Mouse (Mus musculus) forebrain, embryonic 14.5 days (tissue): ENCODE results near the gene Acvr1b. TPM values are rescaled to one million over a fixed set of nuclear protein-coding genes. Genes with fewer than 3 reads are reported as not detected.

Source experiments
- ATAC-seq: fragments of 200-750 bp; cut with Nextera tagmentation; 2 replicates; pipeline ENCODE4 v1.8.0; 2017; ENCODE audit warnings: mild to moderate bottlenecking, moderate library complexity
- DNase-seq: peaks from one replicate; pipeline ENCODE4 v3.0.0-alpha.2; 2015; ENCODE audit warnings: low spot score
- H3K27ac ChIP-seq: fragments of 300-500 bp; sonication (generic); 2 replicates; pipeline ENCODE4 v1.5.1; 2014; ENCODE audit warnings: low read depth, mild to moderate bottlenecking, control low read depth, low read length, moderate library complexity
- H3K27me3 ChIP-seq: fragments of 300-500 bp; sonication (generic); replicated peaks from 2 replicates; pipeline ENCODE4 v1.6.1; 2014; ENCODE audit warnings: low read length, control low read depth, mixed read lengths; ENCODE audit not compliant: control insufficient read depth, insufficient read depth
- H3K36me3 ChIP-seq: fragments of 300-500 bp; sonication (generic); 2 replicates; pipeline ENCODE4 v1.6.1; 2014; ENCODE audit warnings: low read length, control low read depth; ENCODE audit not compliant: control insufficient read depth, insufficient read depth
- H3K4me1 ChIP-seq: fragments of 300-500 bp; sonication (generic); 2 replicates; pipeline ENCODE4 v1.6.1; 2014; ENCODE audit warnings: antibody characterized with exemption, low read length, control low read depth; ENCODE audit not compliant: control insufficient read depth, insufficient read depth
- H3K4me2 ChIP-seq: fragments of 300-500 bp; sonication (generic); 2 replicates; pipeline ENCODE4 v1.6.1; 2014; ENCODE audit warnings: mild to moderate bottlenecking, control low read depth, low read length
- H3K4me3 ChIP-seq: fragments of 300-500 bp; sonication (generic); 2 replicates; pipeline ENCODE4 v1.5.1; 2014; ENCODE audit warnings: low read depth, low read length, control low read depth
- H3K9ac ChIP-seq: fragments of 300-500 bp; sonication (generic); 2 replicates; pipeline ENCODE4 v1.6.1; 2014; ENCODE audit warnings: mild to moderate bottlenecking, low read length, control low read depth, moderate library complexity
- H3K9me3 ChIP-seq: fragments of 300-500 bp; sonication (generic); replicated peaks from 2 replicates; pipeline ENCODE4 v1.6.1; 2016; ENCODE audit warnings: low read length, control low read depth, mixed read lengths; ENCODE audit not compliant: control insufficient read depth
- WGBS: fragments of 180-500 bp; shearing (Covaris S2); extraction: QIAGEN DNeasy Blood & Tissue Kit; methylation state at CpG from one replicate; pipeline ENCODE4 v1.1.7; 2014; 5-methylcytosine and 5-hydroxymethylcytosine counted together
- polyA plus RNA-seq: library from polyadenylated mRNA; unstranded; fragments of >200 nt; fragmentation: Nextera tagmentation; extraction: Ambion mirVana; gene quantifications from 2 replicates; pipeline ENCODE4 v1.2.1, GENCODE M21; 2014

Gene Acvr1b
- polyA plus RNA-seq, 1 experiment from 2014 or later = 24.7 TPM

DNA sequence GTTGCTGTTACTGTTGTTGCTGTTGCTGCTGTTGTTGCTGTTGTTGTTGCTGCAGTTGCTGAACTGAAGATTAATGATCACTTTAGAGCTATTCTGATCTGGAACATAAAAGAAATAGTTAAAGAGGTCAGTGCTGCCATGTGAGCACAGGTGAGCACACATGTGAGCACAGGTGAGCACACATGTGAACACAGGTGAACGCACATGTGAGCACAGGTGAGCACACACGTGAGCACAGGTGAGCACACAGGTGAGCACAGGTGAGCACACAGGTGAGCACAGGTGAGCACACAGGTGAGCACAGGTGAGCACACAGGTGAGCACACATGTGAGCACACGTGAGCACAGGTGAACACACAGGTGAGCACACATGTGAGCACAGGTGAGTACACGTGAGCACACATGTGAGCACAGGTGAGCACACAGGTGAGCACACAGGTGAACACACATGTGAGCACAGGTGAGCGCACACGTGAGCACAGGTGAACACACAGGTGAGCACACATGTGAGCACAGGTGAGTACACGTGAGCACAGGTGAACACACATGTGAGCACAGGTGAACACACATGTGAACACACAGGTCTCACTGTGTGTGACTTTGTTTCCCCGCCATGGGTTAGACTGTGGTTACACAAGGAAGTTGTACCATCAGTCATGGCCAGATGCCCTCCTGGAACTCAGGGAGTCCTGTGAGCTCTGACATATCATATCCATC is 22.4 kb downstream of the Acvr1b start:
- Histone ChIP-seq H3K4me3 (no peak overlapping the region), H3K27me3 (no peaks in the 10 kb centered on the region), H3K9ac (no peak overlapping the region), H3K9me3 (no peaks in the 10 kb centered on the region), H3K36me3 (peaks cover 67% of the 10 kb centered on the region), H3K4me2 (no peak overlapping the region), H3K27ac (no peak overlapping the region), H3K4me1 (peaks cover 10% of the 10 kb centered on the region)
- no peak for DNase-seq
- WGBS = 95% methylated on average over 8 of the region's 8 CpGs
- no peak for ATAC-seq

DNA sequence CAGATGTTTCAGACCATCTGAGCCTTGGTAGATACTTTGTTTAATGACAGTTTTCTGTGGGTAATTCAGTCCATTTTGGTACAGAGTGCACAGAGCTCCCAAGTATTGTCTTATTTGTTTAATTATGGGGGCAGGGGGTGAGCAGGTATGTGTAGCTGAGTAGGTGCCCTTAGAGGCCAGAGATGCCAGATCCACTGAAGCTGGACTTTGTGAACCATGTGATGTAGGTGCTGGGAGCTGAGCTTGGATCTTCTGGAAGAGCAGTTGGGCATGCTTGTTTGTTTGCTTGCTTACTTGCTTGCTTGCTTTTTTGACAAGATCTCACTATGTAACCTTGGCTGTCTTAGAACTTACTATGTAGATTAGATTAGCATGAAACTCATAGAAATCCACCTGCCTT is 23.1 kb downstream of the Acvr1b start:
- Histone ChIP-seq H3K27me3 (no peaks in the 10 kb centered on the region), H3K4me3 (no peak overlapping the region), H3K4me1 (peaks cover 3% of the 10 kb centered on the region; the same call in 1 of the 2 replicates), H3K27ac (no peak overlapping the region), H3K36me3 (peaks cover 75% of the 10 kb centered on the region), H3K9me3 (no peaks in the 10 kb centered on the region), H3K4me2 (no peak overlapping the region), H3K9ac (no peak overlapping the region)
- DNase-seq (no peak), ATAC-seq (no peak)

DNA sequence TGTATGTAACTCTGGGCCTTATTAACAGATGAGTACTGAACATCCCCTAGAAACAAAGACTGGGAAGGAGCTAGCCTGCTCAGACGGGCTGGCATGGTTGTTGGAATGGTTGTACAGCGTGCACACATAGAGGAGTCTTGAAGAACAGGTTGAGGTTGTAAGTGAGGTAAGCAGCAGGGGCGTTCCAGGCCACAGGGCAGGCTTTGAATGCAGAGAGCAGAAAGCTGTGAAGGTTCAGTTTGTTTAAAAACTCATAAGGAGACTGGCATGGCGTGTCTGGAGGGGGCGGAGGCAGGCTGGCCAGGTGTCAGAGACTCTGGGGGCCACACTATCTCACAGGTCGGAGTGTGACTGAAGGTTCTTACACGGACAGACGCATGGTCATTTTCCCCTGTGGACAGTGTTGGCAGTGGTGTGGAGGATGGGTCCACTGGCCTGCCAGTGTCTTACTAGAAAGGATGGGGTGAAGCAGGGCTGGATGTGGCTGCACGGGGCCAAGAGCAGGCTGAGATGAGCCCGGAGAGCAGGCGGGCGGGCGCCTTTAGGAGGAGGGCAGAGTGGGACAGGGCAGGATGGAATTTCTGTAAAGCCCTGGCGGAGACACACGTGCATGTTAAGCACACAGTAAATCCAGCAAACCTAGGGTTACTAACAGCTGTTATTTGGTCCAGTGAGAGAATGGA is 23.8 kb downstream of the Acvr1b start:
- 94% methylated on average over 15 of the region's 15 CpGs for WGBS
- no peaks in the 10 kb centered on the region for H3K9me3 ChIP-seq
- H3K36me3 ChIP-seq = peaks cover 81% of the 10 kb centered on the region
- no peak for DNase-seq
- 0 out of 2 replicates have a peak, but pooled peaks have one; percentile 4 for ATAC-seq
- H3K27me3 ChIP-seq = no peaks in the 10 kb centered on the region
- H3K4me3 ChIP-seq = no peak overlapping the region
- H3K4me1 ChIP-seq = no peaks in the 10 kb centered on the region; the same call in 1 of the 2 replicates
- no peak overlapping the region for H3K9ac ChIP-seq
- H3K27ac ChIP-seq = no peak overlapping the region
- no peak overlapping the region for H3K4me2 ChIP-seq

GRCm38 (mm10) chr15:101198218-101198617 is 24.4 kb downstream of the Acvr1b start:
- DNase-seq (peak; percentile 80), ATAC-seq (peak; percentile 76)
- Histone ChIP-seq H3K4me3 (no peak overlapping the region), H3K9ac (no peak overlapping the region), H3K27ac (no peak overlapping the region), H3K36me3 (peaks cover 87% of the 10 kb centered on the region), H3K9me3 (no peaks in the 10 kb centered on the region), H3K4me2 (no peak overlapping the region), H3K27me3 (no peaks in the 10 kb centered on the region), H3K4me1 (no peaks in the 10 kb centered on the region; the same call in 1 of the 2 replicates)
- 25% methylated on average over 3 of the region's 3 CpGs for WGBS

DNA sequence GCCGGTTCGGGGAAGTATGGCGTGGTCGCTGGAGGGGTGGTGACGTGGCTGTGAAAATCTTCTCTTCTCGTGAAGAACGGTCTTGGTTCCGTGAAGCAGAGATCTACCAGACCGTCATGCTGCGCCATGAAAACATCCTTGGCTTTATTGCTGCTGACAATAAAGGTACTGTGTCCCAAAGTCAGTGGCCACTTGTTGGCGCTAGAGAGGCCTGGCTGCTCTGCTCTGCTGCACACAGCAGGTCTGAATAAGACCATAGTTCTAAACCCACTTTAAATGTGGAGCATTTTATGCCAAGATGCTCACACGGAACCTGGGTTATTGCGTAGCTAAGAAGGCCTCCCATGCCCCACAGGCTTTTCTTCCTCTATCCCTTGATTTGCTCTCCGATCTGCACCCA is 25.0 kb downstream of the Acvr1b start:
- Histone ChIP-seq H3K27me3 (no peaks in the 10 kb centered on the region), H3K4me2 (no peak overlapping the region), H3K36me3 (peaks cover 91% of the 10 kb centered on the region), H3K4me1 (no peaks in the 10 kb centered on the region), H3K27ac (no peak overlapping the region), H3K9ac (no peak overlapping the region), H3K4me3 (no peak overlapping the region), H3K9me3 (no peaks in the 10 kb centered on the region)
- ATAC-seq = no peak
- no peak for DNase-seq
- 83% methylated on average over 14 of the region's 14 CpGs for WGBS

DNA sequence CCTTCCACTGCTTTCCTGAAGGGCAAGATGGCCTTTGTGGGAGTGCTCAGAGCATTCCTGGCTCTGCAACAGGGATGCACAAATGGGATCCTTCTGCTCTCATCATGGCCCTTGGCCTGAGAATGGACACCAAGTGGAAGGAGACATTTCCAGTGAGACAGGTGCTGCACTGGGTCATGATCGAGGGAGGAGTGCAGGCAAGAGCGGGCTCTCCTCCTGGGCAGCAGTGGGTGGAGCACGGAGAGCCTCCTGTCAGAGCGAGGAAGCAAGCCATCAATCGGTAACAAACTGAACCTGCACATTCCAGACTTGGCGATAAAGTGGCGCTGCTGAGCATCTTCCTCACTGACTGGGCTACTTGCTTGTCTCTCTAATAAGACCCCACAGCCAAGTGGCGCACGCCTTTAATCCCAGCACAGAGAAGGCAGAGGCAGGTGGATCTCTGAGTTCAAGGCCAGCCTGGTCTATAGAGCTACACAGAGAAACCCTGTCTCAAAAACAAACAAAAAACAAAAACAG is 27.0 kb downstream of the Acvr1b start:
- Histone ChIP-seq H3K36me3 (peaks cover 88% of the 10 kb centered on the region), H3K9ac (no peak overlapping the region), H3K4me2 (no peak overlapping the region), H3K27me3 (no peaks in the 10 kb centered on the region), H3K9me3 (no peaks in the 10 kb centered on the region), H3K4me3 (no peak overlapping the region), H3K27ac (no peak overlapping the region), H3K4me1 (no peaks in the 10 kb centered on the region)
- 97% methylated on average over 9 of the region's 9 CpGs for WGBS
- no peak for ATAC-seq
- DNase-seq = no peak

DNA sequence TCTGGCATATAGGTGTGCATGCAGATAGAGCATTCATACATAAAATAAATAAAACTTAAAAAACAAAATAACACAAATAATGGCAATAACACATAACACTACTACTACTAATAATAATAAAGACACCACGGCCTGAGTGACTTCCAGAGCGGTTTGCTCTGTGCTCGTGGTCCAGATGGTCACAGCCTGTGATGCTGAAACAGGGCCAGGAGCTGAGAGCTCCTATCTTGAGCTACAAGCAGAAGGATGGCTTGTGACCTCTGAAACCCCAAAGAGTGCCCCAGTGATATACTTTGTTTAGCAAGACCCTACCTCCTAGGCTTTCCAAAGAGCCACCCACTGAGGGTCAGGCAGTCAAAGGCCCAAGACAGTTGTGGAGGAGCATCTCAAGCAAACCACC is 27.5 kb downstream of the Acvr1b start:
- ATAC-seq (no peak), DNase-seq (no peak)
- no peaks in the 10 kb centered on the region for H3K4me1 ChIP-seq
- H3K27me3 ChIP-seq = no peaks in the 10 kb centered on the region
- no peak overlapping the region for H3K4me3 ChIP-seq
- 93% methylated on average over 3 of the region's 3 CpGs for WGBS
- H3K9me3 ChIP-seq = no peaks in the 10 kb centered on the region
- no peak overlapping the region for H3K4me2 ChIP-seq
- H3K9ac ChIP-seq = no peak overlapping the region
- H3K36me3 ChIP-seq = peaks cover 88% of the 10 kb centered on the region
- no peak overlapping the region for H3K27ac ChIP-seq

DNA sequence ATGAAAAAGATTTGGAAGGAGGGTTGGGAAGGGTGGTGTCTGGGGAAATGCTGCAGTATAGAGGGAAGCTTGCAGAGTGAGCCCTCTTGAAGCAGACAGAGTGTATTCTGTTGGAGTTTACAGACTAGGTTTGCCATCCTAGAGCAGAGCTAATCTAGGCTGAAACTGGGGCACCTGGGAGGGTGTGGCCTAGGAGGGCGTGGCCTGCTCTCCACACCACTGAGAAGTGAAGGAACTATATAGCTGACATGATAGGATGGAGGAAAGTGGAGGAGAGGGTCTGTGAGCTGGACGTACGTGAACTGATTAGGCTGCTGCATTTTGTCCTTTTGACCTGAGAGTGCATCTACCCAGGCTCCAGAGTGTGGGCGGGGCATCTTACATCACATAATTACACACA is 29.8 kb downstream of the Acvr1b start:
- Histone ChIP-seq H3K4me1 (no peaks in the 10 kb centered on the region), H3K27ac (no peak overlapping the region), H3K9ac (no peak overlapping the region), H3K36me3 (peaks cover 94% of the 10 kb centered on the region), H3K9me3 (no peaks in the 10 kb centered on the region), H3K4me3 (no peak overlapping the region), H3K4me2 (no peak overlapping the region), H3K27me3 (no peaks in the 10 kb centered on the region)
- DNase-seq = no peak
- no peak for ATAC-seq
- WGBS = 92% methylated on average over 4 of the region's 4 CpGs

DNA sequence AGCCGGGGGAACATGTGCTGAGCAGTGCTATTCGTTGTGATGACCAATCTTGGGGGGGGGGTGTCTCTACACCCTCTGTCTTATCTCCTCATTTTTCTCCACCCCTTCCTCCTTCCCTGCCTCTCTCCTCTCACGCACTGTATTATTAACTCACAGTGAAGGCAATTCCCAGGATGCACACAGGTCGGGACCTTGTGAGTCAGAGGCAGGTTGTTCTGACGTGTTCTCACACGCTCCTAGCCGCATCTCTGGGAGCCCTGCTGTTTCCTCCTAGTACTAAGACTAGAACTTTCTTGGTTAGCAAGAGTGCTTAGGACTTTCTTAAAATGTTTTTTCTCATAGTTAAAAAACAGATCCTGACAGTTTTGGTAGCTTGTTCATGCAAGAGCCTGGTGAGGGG is 30.9 kb downstream of the Acvr1b start:
- no peak overlapping the region for H3K27ac ChIP-seq
- H3K27me3 ChIP-seq = no peaks in the 10 kb centered on the region
- H3K4me3 ChIP-seq = no peak overlapping the region
- no peaks in the 10 kb centered on the region for H3K4me1 ChIP-seq
- H3K4me2 ChIP-seq = no peak overlapping the region
- 91% methylated on average over 7 of the region's 7 CpGs for WGBS
- H3K9me3 ChIP-seq = no peaks in the 10 kb centered on the region
- ATAC-seq = no peak
- peaks cover 96% of the 10 kb centered on the region for H3K36me3 ChIP-seq
- DNase-seq = no peak
- H3K9ac ChIP-seq = no peak overlapping the region
